10 mouse cellular contexts compared by ENCODE assay signal in the genomic region with DNA sequence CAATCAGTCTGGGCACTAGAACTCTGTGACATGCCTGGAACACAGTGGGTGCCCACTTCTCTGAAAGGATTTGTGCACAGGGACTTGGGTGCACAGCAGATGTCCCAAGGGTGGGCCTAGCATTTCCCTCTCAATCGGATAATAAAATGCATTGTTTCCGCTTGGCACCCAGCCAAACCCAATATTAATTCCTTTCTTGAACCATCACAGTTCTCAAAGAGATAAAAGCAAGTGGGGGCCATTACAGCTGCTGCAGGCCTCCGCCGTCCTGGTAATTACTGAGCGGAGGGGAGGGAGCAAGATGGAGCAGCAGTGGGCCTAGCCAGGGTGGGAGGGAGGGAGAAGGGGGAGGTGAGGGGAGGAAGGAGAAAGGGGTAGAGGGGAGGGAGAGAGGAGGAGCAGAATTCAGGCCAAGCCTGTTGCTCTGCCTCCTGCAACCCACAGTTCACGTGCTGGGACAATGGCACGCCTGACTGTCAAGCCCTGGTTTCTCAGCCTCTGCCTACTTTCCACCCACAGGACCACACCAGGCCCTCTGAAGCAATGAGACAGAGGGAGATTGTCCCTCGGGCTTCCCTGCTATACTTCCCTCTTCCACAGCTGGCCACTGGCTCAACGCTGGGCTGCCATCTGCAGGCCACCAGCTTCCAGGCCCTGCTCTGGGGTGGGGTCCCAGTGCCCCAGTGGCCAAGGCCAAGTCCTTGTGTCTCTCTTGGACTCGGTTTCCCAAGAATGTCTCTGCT. TPM values are rescaled to one million over a fixed set of nuclear protein-coding genes. Genes with fewer than 3 reads are reported as not detected.
A peak's percentile ranks its signal among the peaks of the same experiment; 100 is the strongest.
DNase-seq lines count a peak whose midpoint lies in the region; ATAC-seq and TF ChIP-seq lines count a peak whose summit lies in the region.
"Had no signal": no experiment of that assay in that cellular context is flagged by ENCODE, and none has a peak within 500 bp of the region (broad histone marks: within the 10 kb centered on the region; RNA-seq: fewer than 3 reads in every experiment).

No protein-coding gene starts in this region.

- no peak overlapping the region for H3K4me2 ChIP-seq in intestine, embryonic 14.5 days (ENCODE audit: low read length)

- WGBS in forebrain, embryonic 10.5 days = 52% methylated on average over 10 of the region's 10 CpGs
- 30% methylated on average over 10 of the region's 10 CpGs for WGBS in intestine, embryonic 14.5 days
- 22% methylated on average over 10 of the region's 10 CpGs for WGBS in olfactory bulb, adult 2 months

- DNase-seq in layer of hippocampus, adult 11-12 months (ENCODE audit: low spot score) = peak; percentile 52
- no peak for DNase-seq in layer of hippocampus, adult 9-10 months (ENCODE audit: low spot score)
- DNase-seq in forebrain, embryonic 10.5 days (ENCODE audit: extremely low spot score, low spot score) = no peak
- DNase-seq in intestine, embryonic 14.5 days (ENCODE audit: low spot score) = peak; percentile 66
- no peak for DNase-seq in testis, postnatal 10 days (ENCODE audit: low spot score)
- no peak for DNase-seq in urinary bladder, postnatal 14 days (ENCODE audit: low spot score)
- no peak for DNase-seq in lung, postnatal 10 days
- DNase-seq: cerebellum, adult 8-10 months; liver had no signal

- ATAC-seq in intestine, embryonic 14.5 days (replicated peaks; ENCODE audit: low FRiP score, low TSS enrichment, low read depth) = peak; percentile 74

- H3K27me3 ChIP-seq in forebrain, embryonic 10.5 days (ENCODE audit: poor library complexity, severe bottlenecking) = 0 out of 2 replicates have a peak, but pooled peaks cover 4% of the 10 kb centered on the region
- H3K27me3 ChIP-seq in intestine, embryonic 14.5 days (replicated peaks; ENCODE audit: control insufficient read depth, insufficient read depth, low read length) = no peaks in the 10 kb centered on the region

- TF ChIP-seq POLR2A in olfactory bulb, adult 2 months (IDR thresholded peaks at IDR 0.05; ENCODE audit: insufficient read depth, low read depth, low read length) = no peak

- no peaks in the 10 kb centered on the region for H3K9me3 ChIP-seq in forebrain, embryonic 10.5 days
- no peaks in the 10 kb centered on the region for H3K9me3 ChIP-seq in intestine, embryonic 14.5 days (ENCODE audit: control insufficient read depth, low read length)

- TF ChIP-seq CTCF in olfactory bulb, adult 2 months (IDR thresholded peaks at IDR 0.05; ENCODE audit: insufficient read depth, low read depth, low read length) = no peak

- no peak overlapping the region for H3K4me3 ChIP-seq in forebrain, embryonic 10.5 days
- no peak overlapping the region for H3K4me3 ChIP-seq in intestine, embryonic 14.5 days (ENCODE audit: low read depth, low read length)
- H3K4me3 ChIP-seq in olfactory bulb, adult 2 months (ENCODE audit: insufficient read depth, low read depth, low read length) = no peak overlapping the region

- no peaks in the 10 kb centered on the region for H3K36me3 ChIP-seq in forebrain, embryonic 10.5 days (replicated peaks)
- no peaks in the 10 kb centered on the region for H3K36me3 ChIP-seq in intestine, embryonic 14.5 days (ENCODE audit: control insufficient read depth, insufficient read depth, low read length)

- peak overlapping the region; percentile 71 for H3K27ac ChIP-seq in forebrain, embryonic 10.5 days
- no peak overlapping the region for H3K27ac ChIP-seq in intestine, embryonic 14.5 days (ENCODE audit: low read depth)
- H3K27ac ChIP-seq in olfactory bulb, adult 2 months (ENCODE audit: insufficient read depth, low read depth, low read length) = peak overlapping the region; percentile 66

- peaks cover 35% of the 10 kb centered on the region for H3K4me1 ChIP-seq in forebrain, embryonic 10.5 days
- 0 out of 2 replicates have a peak, but pooled peaks cover 3% of the 10 kb centered on the region for H3K4me1 ChIP-seq in intestine, embryonic 14.5 days (replicated peaks; ENCODE audit: control insufficient read depth, insufficient read depth, low read length)
- peaks cover 54% of the 10 kb centered on the region for H3K4me1 ChIP-seq in olfactory bulb, adult 2 months (ENCODE audit: control insufficient read depth, insufficient read depth, low read length)

- H3K9ac ChIP-seq in intestine, embryonic 14.5 days (ENCODE audit: low read length) = no peak overlapping the region

RNA-seq across cellular contexts. Expression of a gene that starts 15.0 kb away (rescaled TPM):
- polyA plus RNA-seq in forebrain, embryonic 10.5 days (2016; fragmentation: Nextera tagmentation; extraction: Ambion mirVana) = 3.2 and 5.1 TPM in 2 replicates
- not detected in 2 replicates for polyA plus RNA-seq in intestine, embryonic 14.5 days (2014; fragmentation: Nextera tagmentation; extraction: Ambion mirVana)
- 94.2 and 142 TPM in 2 replicates for polyA plus RNA-seq in olfactory bulb, adult 2 months (2012; ENCODE audit: insufficient read depth, insufficient read length, low replicate concordance, missing spikeins)

Comparison
In these comparisons a context has a peak if more than half of its experiments do, and no peak if none do; other contexts are left out.
1. DNase-seq: peak in layer of hippocampus, adult 11-12 months (single experiment) and intestine, embryonic 14.5 days (single experiment); none in layer of hippocampus, adult 9-10 months (single experiment), forebrain, embryonic 10.5 days (single experiment), testis, postnatal 10 days (single experiment), urinary bladder, postnatal 14 days (single experiment) and lung, postnatal 10 days (single experiment).
2. RNA of a gene that starts 15.0 kb away (polyA plus RNA-seq): 94.2 to 142 TPM in olfactory bulb, adult 2 months; 3.2 to 5.1 TPM in forebrain, embryonic 10.5 days and not detected in intestine, embryonic 14.5 days; every median in the first group is over 10 times any median in the second.